Mouse (Mus musculus) bone marrow, adult 2 months (tissue): Measurements from ENCODE around the gene Mdc1.

ENCODE experiments used
- CTCF ChIP-seq: fragments of 200-500 bp; IDR thresholded peaks from 2 replicates; pipeline ENCODE4 v1.5.1; 2011; ENCODE audit warnings: low read length, control low read depth; ENCODE audit not compliant: control insufficient read depth, insufficient read depth
- POLR2A ChIP-seq: fragments of 200-500 bp; IDR thresholded peaks from 2 replicates; pipeline ENCODE4 v1.6.1; 2011; ENCODE audit warnings: low read depth, mild to moderate bottlenecking, control low read depth, low read length, borderline replicate concordance; ENCODE audit not compliant: control insufficient read depth

- TF ChIP-seq CTCF (no peak), POLR2A (no peak)
Observed at GRCm38 (mm10) chr17:35869346-35870067, 28.2 kb downstream of the Mdc1 start.
